Mouse (Mus musculus) spleen, postnatal 36 days (tissue): ENCODE measurements around the gene Dolpp1.

Source experiments
- DNase-seq, 2 experiments: peaks; one replicate each; pipeline ENCODE4 v3.0.0; 2022; ENCODE audit warnings: low spot score in 2 of 2, mixed read lengths in 1 of 2

The Dolpp1 gene

GRCm38 (mm10) chr2:30392114-30392576, at the start of gene Dolpp1:
TSS of gene Dolpp1 (plus strand) at chr2:30392254.
- DNase-seq, result peak; percentile 98

DNA sequence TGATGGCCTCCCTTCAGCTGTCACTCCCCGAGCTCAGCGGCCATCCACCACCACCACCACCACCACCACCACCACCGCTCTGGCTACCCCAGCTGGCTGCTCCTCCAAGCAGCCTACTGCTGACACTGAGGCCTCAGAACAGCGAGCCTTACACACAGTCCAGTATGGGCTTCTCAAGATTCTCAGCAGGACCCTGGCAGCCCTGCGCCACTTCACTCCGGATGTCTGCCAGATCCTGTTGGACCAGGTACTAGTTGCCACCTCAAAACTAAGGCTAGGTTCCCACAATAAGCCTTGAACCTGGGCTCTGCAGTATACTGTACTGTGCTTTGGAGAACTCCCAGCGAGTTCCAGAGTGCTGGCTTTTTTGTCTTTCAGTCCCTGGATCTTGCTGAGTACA, 49.5 kb upstream of the Dolpp1 start:
- DNase-seq, result no peak

DNA sequence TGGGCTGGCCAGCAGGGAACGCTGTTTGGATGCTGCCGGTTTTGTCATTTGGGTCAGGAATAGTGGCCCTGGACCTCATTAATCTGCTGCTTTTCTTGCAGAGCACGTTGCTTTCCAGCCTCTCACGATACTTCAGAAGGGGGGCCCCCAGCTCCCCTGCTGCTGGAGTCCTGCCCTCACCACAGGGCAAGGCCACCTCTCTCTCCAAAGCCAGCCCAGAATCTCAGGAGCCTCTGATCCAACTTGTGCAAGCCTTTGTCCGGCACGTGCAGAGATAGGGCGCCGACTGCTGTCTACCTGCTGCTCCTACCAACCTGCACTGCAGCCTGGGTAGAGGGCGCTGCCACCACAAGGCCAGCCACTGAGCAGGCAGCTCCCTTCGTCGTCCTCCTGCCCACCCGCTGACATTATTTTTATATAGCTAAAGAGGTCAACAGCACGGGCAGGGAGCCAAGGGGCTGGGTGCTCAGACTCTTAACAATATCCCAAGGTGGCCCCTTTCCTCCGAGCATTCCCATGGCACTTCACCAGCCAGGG, 48.4 kb upstream of the Dolpp1 start:
- no peak for DNase-seq

GRCm38 (mm10) chr2:30345971-30346676, 45.9 kb upstream of the Dolpp1 start:
- peak; percentile 52 to 58 for DNase-seq

- no peak for DNase-seq
Measured at GRCm38 (mm10) chr2:30349196-30349595, 42.9 kb upstream of the Dolpp1 start.

- DNase-seq, result no peak
Measured at GRCm38 (mm10) chr2:30351149-30351548, 40.9 kb upstream of the Dolpp1 start.

- DNase-seq, result no peak
Measured at GRCm38 (mm10) chr2:30355861-30356260, 36.2 kb upstream of the Dolpp1 start.

DNA sequence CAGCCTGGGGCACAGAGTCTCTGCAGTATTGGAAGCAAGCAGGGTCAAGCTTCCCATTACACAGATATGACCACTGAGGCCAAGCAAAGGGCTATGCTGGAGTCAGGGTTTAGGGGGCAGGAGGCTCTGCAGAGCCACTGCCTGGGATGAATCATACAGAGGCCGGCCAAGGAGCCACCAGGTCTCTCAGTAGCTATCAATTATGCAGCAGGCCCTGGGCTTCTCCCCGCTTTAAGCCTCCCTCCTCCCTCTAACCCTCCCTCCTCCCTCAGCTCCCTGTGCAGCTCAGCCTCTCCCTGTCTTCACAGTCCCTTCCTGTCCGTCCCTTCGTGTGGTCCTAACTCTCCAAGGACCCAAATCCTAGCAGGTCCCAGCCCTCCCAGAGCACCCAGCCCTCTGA, 35.8 kb upstream of the Dolpp1 start:
- no peak for DNase-seq

- no peak for DNase-seq
Measured at GRCm38 (mm10) chr2:30356906-30357305, 35.1 kb upstream of the Dolpp1 start.

- DNase-seq, result no peak
Measured at GRCm38 (mm10) chr2:30357552-30358510, 34.2 kb upstream of the Dolpp1 start.

GRCm38 (mm10) chr2:30358533-30359531, 33.2 kb upstream of the Dolpp1 start, which contains the start of gene Sh3glb2:
TSS of gene Sh3glb2 (minus strand) at chr2:30359337.
- peak; percentile 82 to 85 for DNase-seq

- no peak for DNase-seq
Measured at GRCm38 (mm10) chr2:30360626-30361025, 31.4 kb upstream of the Dolpp1 start.

DNA sequence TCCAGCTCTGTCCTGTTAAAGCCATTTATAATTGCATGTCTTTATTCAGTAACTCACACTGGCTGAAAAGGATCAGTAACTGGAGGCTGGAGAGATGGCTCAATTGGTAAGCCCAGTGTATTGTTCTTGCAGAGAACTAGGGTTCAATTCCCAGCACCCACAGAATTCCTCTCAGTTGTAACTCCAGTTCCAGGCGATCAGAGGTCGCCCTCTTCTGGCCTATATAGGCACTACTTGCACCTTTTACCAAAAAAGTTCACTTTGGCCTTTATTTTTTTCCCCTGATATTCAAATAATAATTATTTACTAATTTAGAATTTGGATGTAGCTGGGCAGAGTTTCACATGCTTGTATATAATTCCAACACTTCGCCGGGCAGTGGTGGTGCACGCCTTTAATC, 29.2 kb upstream of the Dolpp1 start:
- no peak for DNase-seq

GRCm38 (mm10) chr2:30363773-30364650, 28.0 kb upstream of the Dolpp1 start, which contains the start of gene Miga2:
TSS of gene Miga2 (plus strand) at chr2:30364233.
- peak; percentile 99 for DNase-seq

GRCm38 (mm10) chr2:30365281-30366069, 26.6 kb upstream of the Dolpp1 start:
- DNase-seq, result no peak

GRCm38 (mm10) chr2:30366203-30366602, 25.9 kb upstream of the Dolpp1 start:
- DNase-seq, result no peak

DNA sequence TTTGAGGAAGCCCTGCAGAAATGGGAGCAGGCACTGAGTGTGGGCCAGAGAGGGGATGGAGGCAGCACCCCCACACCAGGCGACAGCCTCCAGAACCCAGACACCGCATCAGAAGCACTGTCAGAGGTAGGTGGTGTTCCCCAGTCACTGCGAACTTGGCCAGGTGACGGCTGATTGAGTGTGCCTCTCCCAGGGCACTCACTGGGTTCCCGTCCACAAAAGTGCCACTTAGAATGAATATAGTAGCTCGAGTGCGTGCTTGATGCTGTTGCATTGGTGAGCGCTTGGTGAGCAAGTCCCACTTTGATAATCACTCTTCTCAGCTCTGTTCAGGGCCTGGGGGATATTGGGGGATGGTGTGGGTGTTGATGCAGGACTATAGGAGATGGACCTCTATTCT, 20.5 kb upstream of the Dolpp1 start:
- DNase-seq, result no peak

- no peak for DNase-seq
Measured at GRCm38 (mm10) chr2:30372726-30373125, 19.3 kb upstream of the Dolpp1 start.

GRCm38 (mm10) chr2:30375893-30376292, 16.2 kb upstream of the Dolpp1 start:
- no peak for DNase-seq
